Mouse (Mus musculus) heart, postnatal 10 days (tissue): Measurements from ENCODE around the gene Gprin3. TPM values are rescaled to one million over a fixed set of nuclear protein-coding genes. Genes with fewer than 3 reads are reported as not detected.
A peak's percentile ranks its signal among the peaks of the same experiment; 100 is the strongest.

Experiments used
- DNase-seq, 2 experiments: peaks; one replicate each; pipeline ENCODE4 v3.0.0; 2021
- intact Hi-C: fragments of 180-260 bp; cut with DNase I; formaldehyde crosslinking; loops from one replicate; pipeline ENCODE4 v1.15.1; 2025
- total RNA-seq, 2 experiments: library from RNA; stranded (reverse); gene quantifications; 2 replicates each; pipeline ENCODE4 v1.2.3; 2021

Gprin3 gene
- total RNA-seq, result under 1 TPM; 0.60 to 0.79 TPM

GRCm38 (mm10) chr6:59425824-59426533 is at the start of gene Gprin3:
Gene Gprin3 (minus strand): TSS chr6:59426294.
- peak; percentile 78 to 83 for DNase-seq
- intact Hi-C loops, result no loop called here

- DNase-seq, result no peak
Measured at GRCm38 (mm10) chr6:59458861-59459260, 32.8 kb upstream of the Gprin3 start.

DNA sequence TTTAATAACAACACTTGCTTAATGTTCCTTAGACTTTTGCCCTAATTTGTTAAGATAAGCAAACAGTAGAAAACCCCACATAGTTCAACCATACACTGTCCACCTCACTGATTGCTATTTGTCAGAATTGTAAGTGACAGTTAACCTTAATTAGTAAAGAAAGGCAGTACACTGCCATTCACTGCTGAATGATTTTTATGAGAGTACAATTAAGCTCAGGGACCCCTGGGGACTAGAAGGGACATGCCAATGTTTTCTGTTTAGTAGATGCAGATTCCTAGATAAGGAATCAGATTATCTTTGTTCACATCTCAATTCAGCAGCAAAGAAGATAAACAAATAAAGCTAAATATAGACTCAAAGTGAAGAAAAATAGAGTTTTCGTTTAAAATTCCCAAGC is 30.0 kb upstream of the Gprin3 start:
- intact Hi-C loops, result no loop called here

More at GRCm38 (mm10) chr6:59458861-59459260, 32.8 kb upstream of the Gprin3 start:
- intact Hi-C loops, result no loop called here

GRCm38 (mm10) chr6:59451348-59451747 is 25.3 kb upstream of the Gprin3 start:
- no peak for DNase-seq
- intact Hi-C loops, result no loop called here

More for the DNA sequence above, 30.0 kb upstream of the Gprin3 start:
- no peak for DNase-seq

DNA sequence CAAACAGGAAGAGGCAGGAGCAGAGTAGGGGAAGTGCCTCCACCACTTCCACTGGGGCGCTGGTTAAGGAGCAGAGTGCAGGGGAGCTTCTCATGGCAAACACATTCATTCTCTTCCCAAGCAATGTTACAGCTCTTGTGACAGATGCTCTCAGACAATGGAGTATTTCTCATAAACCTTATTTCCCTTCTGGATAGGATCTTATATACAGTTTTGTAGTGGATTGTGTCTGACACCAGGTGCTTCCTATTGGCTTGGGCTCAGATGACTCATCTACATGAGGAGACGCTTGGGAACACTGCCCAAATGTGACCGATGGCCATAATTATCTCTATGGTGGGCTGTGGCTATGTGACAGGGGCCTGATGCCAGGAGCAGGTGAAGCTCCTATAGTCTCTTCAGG is 19.0 kb upstream of the Gprin3 start:
- intact Hi-C loops, result no loop called here
- DNase-seq, result peak; percentile 9 to 14

DNA sequence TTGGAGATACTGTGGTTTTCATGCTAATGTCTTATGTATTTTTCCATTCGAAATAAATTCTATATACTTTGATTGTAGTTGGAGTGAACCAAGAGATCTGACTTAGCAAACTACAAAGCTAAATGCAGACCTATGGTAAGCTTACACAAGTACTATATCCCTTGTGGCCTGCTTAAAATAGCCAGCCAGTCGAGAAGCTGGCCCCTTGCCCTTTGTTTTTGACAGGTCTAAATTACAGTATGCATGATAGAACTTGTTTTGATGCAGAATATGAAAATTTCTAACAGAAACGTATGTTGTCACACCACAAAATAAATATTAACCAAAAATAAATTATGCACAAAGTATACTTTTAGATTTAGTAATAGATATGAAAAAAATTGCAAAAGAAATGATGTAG is 9.8 kb upstream of the Gprin3 start:
- no peak for DNase-seq
- intact Hi-C loops, result no loop called here

DNA sequence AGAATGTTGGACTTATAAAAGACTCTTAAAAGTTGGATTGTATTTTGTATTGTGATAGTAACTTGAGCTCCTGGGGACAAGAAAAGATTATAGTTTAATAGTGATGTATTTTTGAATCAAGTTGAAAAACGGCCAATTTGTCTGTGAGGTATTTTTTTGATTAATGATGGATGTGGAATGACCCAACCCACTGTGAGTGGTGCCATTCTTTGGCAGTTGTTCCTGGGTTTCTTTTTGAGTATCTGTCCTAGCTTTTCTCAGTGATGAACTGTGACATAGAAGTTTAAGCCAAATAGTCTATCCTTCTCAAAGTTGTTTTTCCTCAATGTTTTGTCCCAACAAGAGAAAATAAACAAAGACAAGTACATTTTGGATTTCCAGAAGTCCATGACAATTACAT is 7.0 kb upstream of the Gprin3 start:
- intact Hi-C loops, result no loop called here
- no peak for DNase-seq

- intact Hi-C loops, result no loop called here
- DNase-seq, result no peak
Measured at GRCm38 (mm10) chr6:59426534-59426885, 416 bp upstream of the Gprin3 start.

DNA sequence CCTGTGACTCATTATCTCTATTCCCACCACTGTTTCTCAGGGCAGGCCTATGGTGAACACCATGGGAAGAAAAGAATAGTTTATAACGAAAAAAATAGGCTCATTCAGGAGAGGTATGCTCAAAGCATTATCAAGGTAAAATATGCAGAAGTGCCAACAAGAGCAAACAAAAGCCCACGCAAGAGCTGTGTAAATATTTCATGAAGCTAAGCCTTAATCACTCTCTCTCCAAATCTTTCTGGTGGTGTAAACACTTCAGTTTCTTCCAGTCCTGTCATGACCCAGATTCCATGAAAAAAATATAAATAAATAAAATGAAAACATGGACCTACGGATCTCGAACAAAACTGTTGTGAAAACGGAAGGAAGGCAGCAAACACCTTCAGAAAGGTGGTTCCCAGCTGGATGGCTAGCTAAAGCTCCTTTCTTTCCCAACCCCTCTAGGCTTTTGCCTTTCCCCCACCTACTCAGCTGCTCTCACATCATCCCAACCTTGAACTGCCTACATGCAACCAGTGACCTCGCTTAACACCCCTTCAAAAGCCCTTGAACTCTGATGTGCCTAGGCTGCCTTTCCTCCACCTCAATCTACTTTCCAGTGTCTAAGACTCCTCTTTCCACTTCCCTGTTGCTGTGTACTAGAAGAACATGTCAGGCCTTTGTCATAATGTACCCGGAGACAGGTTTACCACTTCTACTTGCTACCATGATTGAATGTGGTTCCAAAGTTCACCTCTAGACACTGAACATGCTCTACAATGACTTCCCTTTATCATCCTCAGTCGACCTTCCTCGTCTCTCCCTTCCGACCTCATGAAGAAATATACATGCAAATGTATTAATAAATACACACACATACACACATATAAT is 988 bp downstream of the Gprin3 start:
- intact Hi-C loops, result no loop called here
- DNase-seq, result no peak

DNA sequence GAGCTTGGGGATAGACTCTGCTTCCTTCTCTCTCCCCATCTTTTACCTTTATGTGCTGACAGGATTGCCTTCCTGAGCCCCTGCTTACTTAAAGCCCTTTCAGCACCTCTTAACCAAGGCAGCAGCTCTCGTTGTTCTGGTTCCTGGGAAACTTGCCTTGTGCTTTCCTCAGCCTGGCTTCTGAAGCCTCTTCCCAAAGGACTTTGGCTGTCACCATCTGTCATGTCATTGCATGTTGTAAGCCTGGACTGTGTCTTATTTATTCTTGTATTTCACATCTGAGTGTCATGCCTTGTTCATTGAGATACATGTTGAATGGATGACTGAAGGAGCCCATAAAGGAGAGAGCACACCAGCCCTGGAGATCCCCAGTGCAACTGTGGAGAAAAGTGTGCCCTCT is 2.3 kb downstream of the Gprin3 start:
- intact Hi-C loops, result no loop called here
- DNase-seq, result no peak

DNA sequence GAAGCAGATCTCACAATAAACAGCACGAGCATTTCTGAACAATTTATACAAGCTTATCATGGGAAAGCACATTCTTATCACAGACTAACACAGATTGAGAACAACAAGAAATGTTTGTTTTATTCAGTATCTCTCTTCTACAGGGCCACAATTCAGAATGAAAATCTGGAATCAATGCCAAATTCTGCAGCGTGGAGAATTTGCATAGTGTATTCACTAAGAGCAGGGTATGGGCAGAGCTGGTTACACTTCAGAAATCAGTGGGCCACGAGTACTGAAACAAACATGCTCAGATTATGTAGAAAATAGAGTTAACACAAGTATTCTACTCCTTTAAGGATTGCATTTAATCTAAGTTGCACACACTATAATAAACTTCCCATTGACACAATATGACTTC is 6.8 kb downstream of the Gprin3 start:
- intact Hi-C loops, result no loop called here
- no peak for DNase-seq

DNA sequence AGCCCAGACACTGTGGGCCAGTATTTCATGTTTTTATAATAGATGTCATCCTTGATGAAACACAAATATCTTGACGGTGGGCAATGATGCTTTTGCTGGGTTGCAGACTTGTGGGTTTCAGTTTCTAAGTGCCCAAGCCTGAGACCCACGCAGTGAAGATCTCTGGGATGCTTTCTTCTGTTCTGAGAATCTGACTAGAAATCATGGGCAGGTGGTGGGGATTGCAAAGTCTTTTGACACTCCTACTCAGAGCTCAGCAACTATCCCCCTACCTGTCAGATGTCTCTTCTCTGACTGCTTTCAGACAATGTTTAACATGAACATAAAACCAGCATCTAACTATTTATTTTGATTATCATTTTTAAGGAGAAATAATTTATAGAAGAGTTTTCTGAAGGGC is 7.4 kb downstream of the Gprin3 start:
- intact Hi-C loops, result no loop called here

DNA sequence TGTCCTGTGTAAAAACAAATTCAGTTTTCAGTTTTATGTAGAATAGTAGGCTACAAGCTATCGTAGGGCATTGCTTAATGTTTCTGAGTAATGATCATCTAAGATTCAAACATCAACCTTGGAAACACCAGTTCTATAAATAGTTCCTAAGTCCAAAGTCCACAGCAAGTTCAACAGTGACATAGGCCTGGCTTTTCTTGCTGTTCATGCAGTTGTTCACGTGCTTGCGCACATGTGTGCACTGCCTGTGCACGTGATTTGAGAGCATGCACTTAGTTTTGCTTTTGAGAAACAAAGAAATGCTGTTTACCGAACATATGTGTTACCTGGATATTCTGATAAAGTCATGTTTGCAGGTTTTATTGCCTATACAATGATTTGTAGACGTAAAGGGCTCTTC is 11.3 kb downstream of the Gprin3 start:
- no peak for DNase-seq
- intact Hi-C loops, result no loop called here

More for the DNA sequence above, 7.4 kb downstream of the Gprin3 start:
- DNase-seq, result no peak

- intact Hi-C loops, result no loop called here
Measured at GRCm38 (mm10) chr6:59412417-59413346, 13.4 kb downstream of the Gprin3 start.

DNA sequence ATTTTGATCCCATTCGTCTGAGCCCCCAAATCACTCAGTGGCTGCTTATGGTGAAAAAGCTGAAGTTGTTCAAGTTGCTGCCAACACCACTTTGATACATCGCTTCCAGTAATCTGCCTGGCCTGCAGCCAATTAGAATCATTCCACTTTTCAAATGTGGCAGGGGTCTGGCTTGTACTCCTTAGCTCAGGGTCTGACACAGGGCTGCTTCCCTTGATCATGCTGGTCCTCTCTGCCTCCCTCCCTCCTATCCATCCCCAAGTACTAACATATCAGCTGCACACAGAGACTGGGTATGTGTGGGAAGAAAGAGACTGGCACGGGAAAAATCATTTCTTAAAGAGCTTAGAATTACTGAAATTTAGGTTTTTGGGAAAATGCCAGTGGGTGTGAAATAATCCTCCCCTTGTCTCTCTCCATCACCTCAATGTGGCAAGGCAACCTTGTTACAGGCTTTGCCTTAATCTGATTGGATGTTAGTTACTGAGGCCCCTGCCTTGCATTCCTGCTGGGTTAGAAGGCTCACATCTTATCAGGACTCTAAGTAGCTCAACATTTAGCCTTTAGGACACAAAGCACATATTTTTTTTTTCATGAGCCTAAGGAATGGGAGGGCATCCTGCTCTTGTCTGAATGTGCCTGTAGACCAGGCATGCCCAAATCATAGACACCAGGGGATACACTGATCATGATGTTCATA is 16.9 kb downstream of the Gprin3 start:
- intact Hi-C loops, result no loop called here
- DNase-seq, result no peak

More at GRCm38 (mm10) chr6:59412417-59413346, 13.4 kb downstream of the Gprin3 start:
- DNase-seq, result no peak

- intact Hi-C loops, result no loop called here
Measured at GRCm38 (mm10) chr6:59407482-59407997, 18.6 kb downstream of the Gprin3 start.

GRCm38 (mm10) chr6:59390208-59390607 is 35.9 kb downstream of the Gprin3 start:
- intact Hi-C loops, result no loop called here
- no peak for DNase-seq

More at GRCm38 (mm10) chr6:59407482-59407997, 18.6 kb downstream of the Gprin3 start:
- DNase-seq, result no peak

- no peak for DNase-seq
- intact Hi-C loops, result no loop called here
Measured at GRCm38 (mm10) chr6:59365300-59365699, 60.8 kb downstream of the Gprin3 start.

- DNase-seq, result no peak
- intact Hi-C loops, result no loop called here
Measured at GRCm38 (mm10) chr6:59363282-59363681, 62.8 kb downstream of the Gprin3 start.

DNA sequence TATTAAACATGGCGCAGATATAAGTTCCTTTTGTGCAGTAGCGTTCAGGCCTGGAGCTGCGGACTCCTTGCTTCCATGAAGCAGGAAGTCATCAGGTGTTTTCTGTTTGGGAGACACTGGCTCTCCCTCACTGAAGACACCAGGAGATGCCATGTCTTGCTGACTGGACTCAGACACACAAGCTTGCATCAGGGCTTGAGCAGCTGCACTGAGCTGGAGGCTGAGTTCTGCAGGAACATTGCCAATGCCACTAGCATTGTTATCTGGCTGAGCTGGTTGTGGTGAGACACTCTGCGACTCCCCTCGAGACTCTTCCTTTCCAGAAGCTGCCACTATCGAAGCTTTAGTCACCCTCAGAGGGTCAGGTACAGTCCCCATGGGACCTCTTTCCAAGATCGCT is 71.2 kb downstream of the Gprin3 start:
- no peak for DNase-seq
- intact Hi-C loops, result no loop called here
